Mouse (Mus musculus): ENCODE results near the gene Kcnj14. TPM values are rescaled to one million over a fixed set of nuclear protein-coding genes. Genes with fewer than 3 reads are reported as not detected.

Kcnj14 gene
- polyA plus RNA-seq, 1 experiment from 2014 or later = 0.74 TPM

DNA sequence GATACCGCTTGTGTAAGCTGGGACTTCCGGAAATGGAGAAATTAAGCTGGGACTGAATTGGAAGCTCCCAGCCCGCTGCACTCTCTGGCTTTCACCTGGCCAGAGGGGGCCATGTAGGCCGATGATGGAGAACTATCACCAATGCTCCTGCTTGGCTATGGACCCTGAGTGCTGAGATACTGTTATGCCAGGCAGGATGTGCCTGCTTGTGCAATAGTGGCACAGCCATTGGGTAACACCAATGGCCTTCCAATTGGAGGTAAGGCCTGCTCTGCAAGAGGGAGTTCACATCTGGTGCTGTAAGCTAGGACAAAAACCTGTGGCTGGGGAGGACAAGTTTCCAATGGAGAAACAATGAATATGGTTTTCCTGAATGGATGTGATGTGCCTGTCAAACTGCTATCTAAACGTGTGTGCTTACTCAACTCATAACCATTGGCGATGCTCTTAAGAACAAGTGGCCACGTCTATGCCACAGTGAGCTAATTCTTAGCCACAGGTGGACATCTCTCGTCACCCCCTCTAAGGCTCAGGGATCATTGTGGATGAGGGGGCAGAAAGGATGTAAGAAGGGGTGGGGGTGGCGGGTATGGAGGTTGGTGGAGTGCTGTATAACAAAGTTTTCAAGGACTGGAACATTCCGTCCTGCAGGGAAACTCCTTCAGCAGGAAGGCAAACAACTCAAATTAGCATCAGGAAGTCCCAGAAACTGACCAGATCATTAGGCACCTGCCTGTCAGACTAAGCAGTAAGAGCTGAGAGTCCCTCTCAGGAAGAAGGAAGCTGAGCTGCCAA, 18.6 kb upstream of the Kcnj14 start:
- 81% methylated on average over 10 of the region's 10 CpGs for WGBS
- no peak overlapping the region for H3K4me3 ChIP-seq (ENCODE audit: low read depth, low read length)
- H3K4me2 ChIP-seq = no peak overlapping the region
- DNase-seq (ENCODE audit: low spot score) = no peak
- no peak overlapping the region for H3K27ac ChIP-seq (ENCODE audit: low read depth, low read length)
- H3K36me3 ChIP-seq (ENCODE audit: control insufficient read depth, insufficient read depth, low read length) = no peaks in the 10 kb centered on the region
- ATAC-seq (replicated peaks; ENCODE audit: low FRiP score) = no peak
- H3K4me1 ChIP-seq (replicated peaks; ENCODE audit: control insufficient read depth, insufficient read depth, low read length) = no peaks in the 10 kb centered on the region
- H3K9ac ChIP-seq (ENCODE audit: low read depth, low read length) = no peak overlapping the region
- no peaks in the 10 kb centered on the region for H3K9me3 ChIP-seq (ENCODE audit: control insufficient read depth, low read length)
- H3K27me3 ChIP-seq (replicated peaks; ENCODE audit: control insufficient read depth, insufficient read depth, low read length) = peaks cover 20% of the 10 kb centered on the region

- peaks cover 52% of the 10 kb centered on the region for H3K27me3 ChIP-seq (replicated peaks; ENCODE audit: control insufficient read depth, insufficient read depth, low read length)
- H3K9me3 ChIP-seq (ENCODE audit: control insufficient read depth, low read length) = no peaks in the 10 kb centered on the region
- peaks cover 12% of the 10 kb centered on the region for H3K4me1 ChIP-seq (replicated peaks; ENCODE audit: control insufficient read depth, insufficient read depth, low read length)
- WGBS = 8% methylated on average over 24 of the region's 31 CpGs
- H3K4me3 ChIP-seq (ENCODE audit: low read depth, low read length) = peak overlapping the region; percentile 46
- DNase-seq (ENCODE audit: low spot score) = no peak
- peak overlapping the region; percentile 54 for H3K4me2 ChIP-seq
- no peak overlapping the region for H3K9ac ChIP-seq (ENCODE audit: low read depth, low read length)
- ATAC-seq (replicated peaks; ENCODE audit: low FRiP score) = no peak
- H3K27ac ChIP-seq (ENCODE audit: low read depth, low read length) = no peak overlapping the region
- H3K36me3 ChIP-seq (ENCODE audit: control insufficient read depth, insufficient read depth, low read length) = 0 out of 2 replicates have a peak, but pooled peaks cover 5% of the 10 kb centered on the region
These were observed 9.3 kb upstream of the Kcnj14 start for GRCm38 (mm10) chr7:45833924-45834323.

GRCm38 (mm10) chr7:45833148-45833790, 8.7 kb upstream of the Kcnj14 start:
- Histone ChIP-seq H3K9ac (ENCODE audit: low read depth, low read length) (0 out of 2 replicates have a peak overlapping the region, but pooled peaks have one; percentile 6), H3K4me1 (replicated peaks; ENCODE audit: control insufficient read depth, insufficient read depth, low read length) (peaks cover 12% of the 10 kb centered on the region), H3K27me3 (replicated peaks; ENCODE audit: control insufficient read depth, insufficient read depth, low read length) (peaks cover 52% of the 10 kb centered on the region), H3K27ac (ENCODE audit: low read depth, low read length) (no peak overlapping the region), H3K9me3 (ENCODE audit: control insufficient read depth, low read length) (no peaks in the 10 kb centered on the region), H3K4me3 (ENCODE audit: low read depth, low read length) (peak overlapping the region; percentile 46), H3K36me3 (ENCODE audit: control insufficient read depth, insufficient read depth, low read length) (peaks cover 6% of the 10 kb centered on the region; the same call in 1 of the 2 replicates), H3K4me2 (peak overlapping the region; percentile 54)
- WGBS = 1% methylated on average over 66 of the region's 86 CpGs
- DNase-seq (ENCODE audit: low spot score) (no peak), ATAC-seq (replicated peaks; ENCODE audit: low FRiP score) (no peak)

DNA sequence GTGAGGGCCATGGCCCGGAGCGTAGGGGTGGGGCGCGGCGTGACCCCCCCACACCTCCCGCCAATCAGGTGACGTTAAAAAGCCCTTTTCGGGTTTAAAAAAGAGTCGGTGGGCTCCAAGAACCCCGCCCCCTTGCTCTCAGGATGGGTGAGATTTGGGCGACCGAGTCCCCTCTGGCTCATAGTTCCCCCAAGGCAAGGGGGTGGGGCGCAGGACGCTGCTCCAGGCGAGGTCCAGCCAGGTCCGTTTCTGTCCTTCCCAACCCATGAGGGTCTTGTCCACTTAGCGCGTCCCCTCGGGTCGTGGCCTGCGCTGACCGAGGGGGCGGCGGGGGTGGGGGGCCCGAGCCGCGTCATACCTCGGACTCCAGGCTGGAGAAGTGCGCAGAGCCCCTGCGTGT, 7.8 kb upstream of the Kcnj14 start:
- Histone ChIP-seq H3K9ac (ENCODE audit: low read depth, low read length) (0 out of 2 replicates have a peak overlapping the region, but pooled peaks have one; percentile 9), H3K4me1 (replicated peaks; ENCODE audit: control insufficient read depth, insufficient read depth, low read length) (peaks cover 12% of the 10 kb centered on the region), H3K27ac (ENCODE audit: low read depth, low read length) (no peak overlapping the region), H3K27me3 (replicated peaks; ENCODE audit: control insufficient read depth, insufficient read depth, low read length) (peaks cover 52% of the 10 kb centered on the region), H3K36me3 (ENCODE audit: control insufficient read depth, insufficient read depth, low read length) (peaks cover 13% of the 10 kb centered on the region), H3K9me3 (ENCODE audit: control insufficient read depth, low read length) (no peaks in the 10 kb centered on the region), H3K4me2 (peak overlapping the region; percentile 54), H3K4me3 (ENCODE audit: low read depth, low read length) (peak overlapping the region; percentile 46)
- DNase-seq (ENCODE audit: low spot score) (no peak), ATAC-seq (replicated peaks; ENCODE audit: low FRiP score) (no peak)
- 11% methylated on average over 30 of the region's 30 CpGs for WGBS

GRCm38 (mm10) chr7:45831128-45831525, 6.5 kb upstream of the Kcnj14 start:
- Histone ChIP-seq H3K4me1 (replicated peaks; ENCODE audit: control insufficient read depth, insufficient read depth, low read length) (peaks cover 12% of the 10 kb centered on the region), H3K36me3 (ENCODE audit: control insufficient read depth, insufficient read depth, low read length) (peaks cover 26% of the 10 kb centered on the region), H3K4me3 (ENCODE audit: low read depth, low read length) (peak overlapping the region; percentile 95), H3K27ac (ENCODE audit: low read depth, low read length) (no peak overlapping the region), H3K9me3 (ENCODE audit: control insufficient read depth, low read length) (no peaks in the 10 kb centered on the region), H3K27me3 (replicated peaks; ENCODE audit: control insufficient read depth, insufficient read depth, low read length) (peaks cover 49% of the 10 kb centered on the region), H3K4me2 (peak overlapping the region; percentile 90), H3K9ac (ENCODE audit: low read depth, low read length) (peak overlapping the region; percentile 90; the same call in 1 of the 2 replicates)
- no peak for ATAC-seq (replicated peaks; ENCODE audit: low FRiP score)
- DNase-seq (ENCODE audit: low spot score) = no peak
- 19% methylated on average over 5 of the region's 5 CpGs for WGBS

- H3K4me3 ChIP-seq (ENCODE audit: low read depth, low read length) = peak within 1 kb of the TSS; percentile 95
- H3K36me3 ChIP-seq (ENCODE audit: control insufficient read depth, insufficient read depth, low read length) = peaks cover 31% of the 10 kb centered on the region
- peak within 1 kb of the TSS; percentile 45 for H3K27ac ChIP-seq (ENCODE audit: low read depth, low read length)
- peak; percentile 83 for ATAC-seq (replicated peaks; ENCODE audit: low FRiP score)
- H3K4me2 ChIP-seq = peak within 1 kb of the TSS; percentile 90
- H3K9ac ChIP-seq (ENCODE audit: low read depth, low read length) = peak within 1 kb of the TSS; percentile 90
- WGBS = 1% methylated on average over 35 of the region's 35 CpGs
- peaks cover 12% of the 10 kb centered on the region for H3K4me1 ChIP-seq (replicated peaks; ENCODE audit: control insufficient read depth, insufficient read depth, low read length)
- peak; percentile 87 for DNase-seq (ENCODE audit: low spot score)
- H3K27me3 ChIP-seq (replicated peaks; ENCODE audit: control insufficient read depth, insufficient read depth, low read length) = peaks cover 46% of the 10 kb centered on the region
- H3K9me3 ChIP-seq (ENCODE audit: control insufficient read depth, low read length) = no peaks in the 10 kb centered on the region
These were observed 6.0 kb upstream of the Kcnj14 start, which contains the start of gene Grwd1 for GRCm38 (mm10) chr7:45830427-45831127. Grwd1 (minus strand) TSS chr7:45830944.

DNA sequence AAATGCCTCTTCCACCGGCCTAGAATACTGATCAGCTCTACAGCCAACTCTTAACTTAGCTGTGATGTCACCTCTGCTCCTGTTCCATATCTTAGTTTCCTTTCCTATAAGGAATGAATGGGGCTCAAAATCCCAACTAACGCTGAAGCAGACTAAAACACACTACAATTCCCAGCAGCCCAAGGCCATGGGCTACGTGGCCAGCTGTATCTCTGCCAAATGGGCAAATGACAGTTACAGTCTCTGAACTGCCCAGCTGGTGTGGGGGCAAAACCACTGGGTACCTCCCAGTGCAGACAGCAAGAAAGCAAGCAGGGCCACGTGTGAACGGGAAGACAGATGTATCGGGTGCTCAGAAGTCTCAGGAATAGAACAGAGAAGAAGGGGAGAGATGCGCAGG, 2.0 kb upstream of the Kcnj14 start:
- ATAC-seq (replicated peaks; ENCODE audit: low FRiP score) = no peak
- 92% methylated on average over 7 of the region's 7 CpGs for WGBS
- H3K36me3 ChIP-seq (ENCODE audit: control insufficient read depth, insufficient read depth, low read length) = peaks cover 42% of the 10 kb centered on the region

GRCm38 (mm10) chr7:45820913-45821312, 3.7 kb downstream of the Kcnj14 start:
- H3K4me3 ChIP-seq (ENCODE audit: low read depth, low read length) = no peak overlapping the region
- H3K36me3 ChIP-seq (ENCODE audit: control insufficient read depth, insufficient read depth, low read length) = peaks cover 15% of the 10 kb centered on the region
- H3K9me3 ChIP-seq (ENCODE audit: control insufficient read depth, low read length) = no peaks in the 10 kb centered on the region
- ATAC-seq (replicated peaks; ENCODE audit: low FRiP score) = no peak
- no peak overlapping the region for H3K9ac ChIP-seq (ENCODE audit: low read depth, low read length)
- H3K27me3 ChIP-seq (replicated peaks; ENCODE audit: control insufficient read depth, insufficient read depth, low read length) = peaks cover 7% of the 10 kb centered on the region; the same call in 1 of the 2 replicates
- H3K4me2 ChIP-seq = no peak overlapping the region
- H3K27ac ChIP-seq (ENCODE audit: low read depth, low read length) = no peak overlapping the region
- DNase-seq (ENCODE audit: low spot score) = no peak
- H3K4me1 ChIP-seq (replicated peaks; ENCODE audit: control insufficient read depth, insufficient read depth, low read length) = 0 out of 2 replicates have a peak, but pooled peaks cover 3% of the 10 kb centered on the region

More for the DNA sequence above, 2.0 kb upstream of the Kcnj14 start:
- Histone ChIP-seq H3K4me2 (no peak overlapping the region), H3K27ac (ENCODE audit: low read depth, low read length) (no peak overlapping the region), H3K27me3 (replicated peaks; ENCODE audit: control insufficient read depth, insufficient read depth, low read length) (peaks cover 6% of the 10 kb centered on the region), H3K9ac (ENCODE audit: low read depth, low read length) (no peak overlapping the region), H3K9me3 (ENCODE audit: control insufficient read depth, low read length) (no peaks in the 10 kb centered on the region), H3K4me3 (ENCODE audit: low read depth, low read length) (no peak overlapping the region), H3K4me1 (replicated peaks; ENCODE audit: control insufficient read depth, insufficient read depth, low read length) (peaks cover 12% of the 10 kb centered on the region)
- no peak for DNase-seq (ENCODE audit: low spot score)
